Mouse (Mus musculus) neural tube, embryonic 14.5 days (tissue): Measurements from ENCODE around the gene Cnot2. TPM values are rescaled to one million over a fixed set of nuclear protein-coding genes. Genes with fewer than 3 reads are reported as not detected.

Experiments
- ATAC-seq: fragments of 200-750 bp; cut with Nextera tagmentation; 2 replicates; pipeline ENCODE4 v1.8.0; 2017; ENCODE audit warnings: low read depth, mild to moderate bottlenecking, moderate TSS enrichment, moderate library complexity
- H3K27ac ChIP-seq: fragments of 300-500 bp; sonication (generic); 2 replicates; pipeline ENCODE4 v1.5.1; 2014; ENCODE audit warnings: low read depth, mild to moderate bottlenecking, control low read depth, low read length, moderate library complexity, mixed read lengths
- H3K27me3 ChIP-seq: fragments of 300-500 bp; sonication (generic); 2 replicates; pipeline ENCODE4 v1.6.1; 2014; ENCODE audit warnings: low read length; ENCODE audit not compliant: control insufficient read depth, insufficient read depth
- H3K36me3 ChIP-seq: fragments of 300-500 bp; sonication (generic); 2 replicates; pipeline ENCODE4 v1.6.1; 2014; ENCODE audit warnings: low read length, mixed read lengths; ENCODE audit not compliant: control insufficient read depth, insufficient read depth
- H3K4me1 ChIP-seq: fragments of 300-500 bp; sonication (generic); 2 replicates; pipeline ENCODE4 v1.6.1; 2014; ENCODE audit warnings: low read length; ENCODE audit not compliant: control insufficient read depth, insufficient read depth
- H3K4me2 ChIP-seq: fragments of 300-500 bp; sonication (generic); 2 replicates; pipeline ENCODE4 v1.6.1; 2014; ENCODE audit warnings: mild to moderate bottlenecking, low read depth, low read length, control low read depth
- H3K4me3 ChIP-seq: fragments of 300-500 bp; sonication (generic); 2 replicates; pipeline ENCODE4 v1.5.1; 2014; ENCODE audit warnings: low read depth, low read length, control low read depth, mixed read lengths
- H3K9ac ChIP-seq: fragments of 300-500 bp; sonication (generic); replicated peaks from 2 replicates; pipeline ENCODE4 v1.6.1; 2014; ENCODE audit warnings: low read depth, mild to moderate bottlenecking, control low read depth, low read length, mixed read lengths
- H3K9me3 ChIP-seq: fragments of 300-500 bp; sonication (generic); 2 replicates; pipeline ENCODE4 v1.6.1; 2016; ENCODE audit warnings: low read length; ENCODE audit not compliant: control insufficient read depth
- WGBS: fragments of 180-500 bp; shearing (Covaris S2); extraction: QIAGEN DNeasy Blood & Tissue Kit; methylation state at CpG from one replicate; pipeline ENCODE4 v1.1.7; 2014; 5-methylcytosine and 5-hydroxymethylcytosine counted together
- polyA plus RNA-seq: library from polyadenylated mRNA; unstranded; fragments of >200 nt; fragmentation: Nextera tagmentation; extraction: Ambion mirVana; gene quantifications from 2 replicates; pipeline ENCODE4 v1.2.1, GENCODE M21; 2014

Cnot2 gene
- polyA plus RNA-seq, 1 experiment from 2014 or later, result 103 TPM

DNA sequence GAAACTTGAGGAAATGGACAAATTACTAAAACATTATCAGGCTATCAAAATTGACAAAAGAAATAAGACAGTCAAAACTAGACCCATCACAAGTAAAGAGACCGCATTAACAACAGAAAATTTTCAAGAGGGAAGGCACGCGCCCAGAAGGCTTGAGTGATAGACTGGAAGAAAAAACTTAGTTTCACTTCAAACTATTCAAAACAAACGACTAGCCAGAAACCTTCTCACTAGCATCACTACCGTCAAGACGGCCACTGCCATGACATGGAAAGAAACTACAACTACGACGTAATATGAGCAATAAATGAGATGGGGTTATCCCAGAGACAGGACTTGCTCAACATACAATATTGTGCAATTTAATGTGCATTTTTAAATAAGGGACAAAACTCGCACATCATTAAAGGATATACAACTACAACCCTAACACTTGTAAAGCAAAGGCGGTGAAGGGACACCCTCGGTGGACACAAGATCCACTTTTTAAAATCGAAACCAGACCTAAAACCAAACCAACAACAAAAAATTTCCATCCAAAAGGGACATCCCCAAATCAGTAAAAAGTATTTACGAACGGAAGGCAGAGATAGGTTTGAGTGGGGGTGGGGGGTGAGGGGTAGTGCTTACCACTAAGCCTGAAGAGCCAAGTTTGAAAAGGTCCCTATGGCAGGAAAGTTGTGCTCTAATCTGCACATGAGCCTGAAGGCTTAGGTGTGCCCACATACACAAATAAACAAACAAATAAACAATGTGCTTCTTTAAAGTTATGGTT is 16.3 kb downstream of the Cnot2 start:
- no peak for ATAC-seq
- H3K27me3 ChIP-seq, result no peaks in the 10 kb centered on the region
- 95% methylated on average over 14 of the region's 14 CpGs for WGBS
- no peak overlapping the region for H3K4me2 ChIP-seq
- peaks cover 4% of the 10 kb centered on the region; the same call in 1 of the 2 replicates for H3K4me1 ChIP-seq
- no peak overlapping the region for H3K9ac ChIP-seq
- H3K27ac ChIP-seq, result no peak overlapping the region
- no peak overlapping the region for H3K4me3 ChIP-seq
- H3K9me3 ChIP-seq, result no peaks in the 10 kb centered on the region
- no peaks in the 10 kb centered on the region for H3K36me3 ChIP-seq

DNA sequence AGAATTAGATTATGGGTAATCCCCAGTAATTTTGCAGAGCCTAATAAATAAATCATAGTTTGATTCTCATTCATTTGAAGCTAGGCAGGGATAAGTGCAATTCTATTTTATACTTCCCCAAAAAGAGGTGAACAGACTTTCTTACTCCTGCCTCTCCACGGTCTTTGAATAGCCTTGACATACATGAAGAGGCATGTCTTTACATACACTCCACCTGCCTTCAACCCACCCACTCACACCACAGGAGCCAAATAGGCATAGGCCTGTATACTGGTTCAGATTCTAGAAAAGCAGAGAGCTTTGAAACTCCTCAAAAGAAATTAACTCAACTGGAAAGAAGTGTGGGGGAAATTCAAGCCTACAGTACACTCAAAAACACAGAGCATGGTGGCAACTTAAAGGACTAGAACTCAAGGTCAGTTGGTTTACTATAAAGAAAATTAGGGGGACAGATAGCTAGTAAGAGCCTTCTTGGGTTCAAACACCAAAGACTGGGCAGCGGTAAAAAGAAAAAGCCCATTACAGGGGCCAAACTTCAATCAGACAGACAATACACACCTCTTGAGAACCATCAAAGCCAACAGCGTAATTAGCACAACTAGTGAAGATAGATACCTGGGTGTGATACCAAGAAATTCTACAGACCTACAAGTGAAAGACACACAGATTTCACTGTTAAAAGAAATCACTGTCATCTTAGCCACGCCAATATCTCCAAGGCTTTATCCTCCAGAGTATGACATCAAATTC is 18.4 kb downstream of the Cnot2 start:
- Histone ChIP-seq H3K36me3 (no peaks in the 10 kb centered on the region), H3K4me3 (no peak overlapping the region), H3K9ac (no peak overlapping the region), H3K27me3 (no peaks in the 10 kb centered on the region), H3K27ac (no peak overlapping the region), H3K4me1 (0 out of 2 replicates have a peak, but pooled peaks cover 4% of the 10 kb centered on the region), H3K4me2 (no peak overlapping the region), H3K9me3 (no peaks in the 10 kb centered on the region)
- 65% methylated on average over 4 of the region's 4 CpGs for WGBS
- no peak for ATAC-seq

- ATAC-seq, result no peak
- 20% methylated on average over 4 of the region's 4 CpGs for WGBS
Observed at GRCm38 (mm10) chr10:116562210-116562609, 19.1 kb downstream of the Cnot2 start.

DNA sequence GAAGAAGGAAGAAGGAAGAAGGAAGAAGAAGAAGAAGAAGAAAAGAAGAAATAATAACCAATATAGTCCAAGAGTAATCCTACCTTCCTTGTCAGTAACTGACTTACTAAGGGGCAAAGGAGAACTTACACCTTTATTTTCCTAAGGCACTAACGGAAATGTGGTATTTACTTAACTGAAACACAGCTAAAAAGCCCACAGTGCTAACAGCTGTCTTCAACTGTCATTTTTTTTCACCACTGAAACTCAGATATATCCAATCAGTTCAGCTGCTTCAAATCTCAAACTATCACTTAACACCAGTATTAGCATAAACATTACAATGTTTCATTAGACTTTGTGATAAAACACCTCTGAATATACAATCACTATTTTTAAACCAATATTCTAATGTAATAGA is 22.1 kb downstream of the Cnot2 start:
- Histone ChIP-seq H3K4me1 (0 out of 2 replicates have a peak, but pooled peaks cover 4% of the 10 kb centered on the region), H3K36me3 (no peaks in the 10 kb centered on the region), H3K9ac (no peak overlapping the region), H3K27me3 (no peaks in the 10 kb centered on the region), H3K27ac (no peak overlapping the region), H3K4me2 (no peak overlapping the region), H3K9me3 (no peaks in the 10 kb centered on the region), H3K4me3 (no peak overlapping the region)
- no peak for ATAC-seq
- WGBS, result 95% methylated on average over 1 of the region's 1 CpGs

More at GRCm38 (mm10) chr10:116562210-116562609, 19.1 kb downstream of the Cnot2 start:
- Histone ChIP-seq H3K9me3 (no peaks in the 10 kb centered on the region), H3K27ac (no peak overlapping the region), H3K36me3 (no peaks in the 10 kb centered on the region), H3K4me1 (0 out of 2 replicates have a peak, but pooled peaks cover 4% of the 10 kb centered on the region), H3K4me2 (no peak overlapping the region), H3K9ac (no peak overlapping the region), H3K27me3 (no peaks in the 10 kb centered on the region), H3K4me3 (no peak overlapping the region)

DNA sequence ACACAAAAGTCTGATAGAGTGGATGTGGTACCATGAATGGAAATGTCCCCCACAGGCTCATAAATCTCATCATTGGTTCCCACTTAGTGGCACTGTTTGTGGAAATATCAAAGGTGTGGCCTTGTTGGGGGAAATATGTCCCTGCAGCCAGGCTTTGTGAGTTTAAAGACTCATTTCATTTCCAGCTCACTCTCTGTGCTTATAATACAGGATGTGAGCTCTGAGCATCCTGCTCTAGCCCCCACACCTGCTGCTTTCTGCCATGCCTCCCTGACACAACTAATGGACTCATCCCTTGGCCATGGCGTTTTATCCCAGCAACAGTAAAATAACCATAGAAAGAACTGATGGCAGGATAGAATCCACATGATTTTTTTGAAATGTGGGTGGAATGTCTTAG is 24.1 kb downstream of the Cnot2 start:
- WGBS, result 94% methylated on average over 1 of the region's 1 CpGs
- Histone ChIP-seq H3K27ac (no peak overlapping the region), H3K36me3 (no peaks in the 10 kb centered on the region), H3K9me3 (no peaks in the 10 kb centered on the region), H3K9ac (no peak overlapping the region), H3K27me3 (no peaks in the 10 kb centered on the region), H3K4me3 (no peak overlapping the region), H3K4me1 (no peaks in the 10 kb centered on the region), H3K4me2 (no peak overlapping the region)
- no peak for ATAC-seq

GRCm38 (mm10) chr10:116554434-116554833 is 26.9 kb downstream of the Cnot2 start:
- Histone ChIP-seq H3K4me2 (no peak overlapping the region), H3K4me1 (no peaks in the 10 kb centered on the region), H3K4me3 (no peak overlapping the region), H3K9me3 (no peaks in the 10 kb centered on the region), H3K36me3 (no peaks in the 10 kb centered on the region), H3K9ac (no peak overlapping the region), H3K27me3 (no peaks in the 10 kb centered on the region), H3K27ac (no peak overlapping the region)
- ATAC-seq, result no peak
- 89% methylated on average over 2 of the region's 2 CpGs for WGBS

DNA sequence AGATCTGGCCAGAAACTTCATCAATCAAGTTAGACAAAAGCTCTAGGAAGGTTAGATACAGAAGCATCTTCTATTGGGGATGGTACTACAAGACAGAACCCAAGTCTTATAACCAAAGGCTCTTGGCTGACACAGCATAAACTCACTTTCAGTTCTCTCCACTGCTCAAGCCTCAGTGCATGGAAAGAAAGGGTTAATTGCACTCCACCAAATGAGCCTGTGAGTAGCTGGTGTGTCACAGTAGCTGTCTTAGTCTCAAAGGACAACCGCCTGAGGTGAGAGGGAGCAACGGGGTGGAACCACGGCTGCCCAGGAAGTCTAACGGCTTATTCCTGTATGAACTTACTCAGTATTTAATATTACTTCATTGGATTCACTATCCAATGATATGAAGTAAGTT is 33.4 kb downstream of the Cnot2 start:
- no peaks in the 10 kb centered on the region for H3K4me1 ChIP-seq
- H3K4me2 ChIP-seq, result no peak overlapping the region
- no peak for ATAC-seq
- H3K4me3 ChIP-seq, result no peak overlapping the region
- WGBS, result 15% methylated on average over 4 of the region's 4 CpGs
- H3K9me3 ChIP-seq, result no peaks in the 10 kb centered on the region
- no peaks in the 10 kb centered on the region for H3K36me3 ChIP-seq
- H3K27me3 ChIP-seq, result no peaks in the 10 kb centered on the region
- H3K27ac ChIP-seq, result no peak overlapping the region
- H3K9ac ChIP-seq, result no peak overlapping the region

DNA sequence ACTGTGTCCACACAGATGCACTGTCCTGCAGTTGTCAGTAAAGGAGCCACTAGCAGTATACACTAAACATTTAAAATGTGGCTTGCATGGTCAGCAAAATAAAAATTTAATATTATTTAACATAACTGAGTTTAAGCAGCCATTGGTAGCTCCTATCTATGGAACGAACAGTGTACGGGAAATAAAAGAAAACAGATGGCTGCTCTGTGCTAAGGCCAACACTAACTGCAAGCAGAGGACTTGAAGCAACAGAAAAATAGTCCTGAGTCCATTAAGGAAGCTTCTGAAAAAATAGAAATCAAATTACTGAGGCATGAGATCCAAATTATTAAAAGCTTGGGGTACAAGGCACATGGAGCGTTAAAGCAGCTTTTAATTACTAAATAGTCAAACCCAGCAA is 35.1 kb downstream of the Cnot2 start:
- H3K36me3 ChIP-seq, result no peaks in the 10 kb centered on the region
- H3K4me3 ChIP-seq, result no peak overlapping the region
- H3K9me3 ChIP-seq, result no peaks in the 10 kb centered on the region
- H3K4me1 ChIP-seq, result no peaks in the 10 kb centered on the region
- no peak overlapping the region for H3K27ac ChIP-seq
- ATAC-seq, result no peak
- 66% methylated on average over 3 of the region's 3 CpGs for whole genome bisulfite sequencing
- H3K4me2 ChIP-seq, result no peak overlapping the region
- H3K9ac ChIP-seq, result no peak overlapping the region
- no peaks in the 10 kb centered on the region for H3K27me3 ChIP-seq

GRCm38 (mm10) chr10:116543061-116543460 is 38.2 kb downstream of the Cnot2 start:
- H3K4me3 ChIP-seq, result no peak overlapping the region
- no peaks in the 10 kb centered on the region for H3K4me1 ChIP-seq
- H3K9me3 ChIP-seq, result no peaks in the 10 kb centered on the region
- no peak overlapping the region for H3K4me2 ChIP-seq
- H3K36me3 ChIP-seq, result no peaks in the 10 kb centered on the region
- H3K27me3 ChIP-seq, result no peaks in the 10 kb centered on the region
- 94% methylated on average over 1 of the region's 1 CpGs for WGBS
- no peak overlapping the region for H3K9ac ChIP-seq
- no peak overlapping the region for H3K27ac ChIP-seq
- no peak for ATAC-seq
